Mouse (Mus musculus): ENCODE results near the gene Serping1. TPM values are rescaled to one million over a fixed set of nuclear protein-coding genes. Genes with fewer than 3 reads are reported as not detected.
A peak's percentile ranks its signal among the peaks of the same experiment; 100 is the strongest.

Gene Serping1
- polyA plus RNA-seq, 1 experiment from 2014 or later: 49.4 TPM

DNA sequence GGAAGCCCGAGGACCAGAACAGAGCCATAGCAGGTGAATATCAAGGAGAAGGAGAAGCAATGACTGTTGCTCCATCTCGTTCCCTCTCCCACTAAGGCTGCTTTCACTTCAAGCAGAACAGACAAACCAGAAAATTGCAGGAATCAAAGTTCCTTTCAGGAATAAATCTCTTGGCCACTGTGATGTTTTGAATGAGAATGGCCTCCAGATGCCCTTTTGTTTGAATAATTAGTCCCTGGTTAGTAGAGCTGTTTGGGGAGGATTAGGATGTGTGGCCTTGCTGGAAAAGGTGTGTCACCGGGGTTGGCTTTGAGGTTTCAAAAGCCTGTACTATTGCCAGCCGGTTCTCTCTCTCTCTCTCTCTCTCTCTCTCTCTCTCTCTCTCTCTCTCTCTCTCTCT, 12.9 kb downstream of the Serping1 start:
- no peak for TF ChIP-seq CTCF (IDR thresholded peaks at IDR 0.05; ENCODE audit: low read depth)
- 52% methylated on average over 4 of the region's 4 CpGs for WGBS
- no peak overlapping the region for H3K27ac ChIP-seq (ENCODE audit: low read depth, low read length)
- no peak overlapping the region for H3K4me3 ChIP-seq (ENCODE audit: low read depth, low read length)
- 0 out of 2 replicates have a peak, but pooled peaks cover 3% of the 10 kb centered on the region for H3K36me3 ChIP-seq (ENCODE audit: control insufficient read depth, insufficient read depth)
- no peaks in the 10 kb centered on the region for H3K4me1 ChIP-seq (replicated peaks; ENCODE audit: control insufficient read depth, insufficient read depth, low read length)
- H3K9me3 ChIP-seq (ENCODE audit: control insufficient read depth): no peaks in the 10 kb centered on the region
- ATAC-seq: no peak
- no peak overlapping the region for H3K4me2 ChIP-seq (replicated peaks; ENCODE audit: low read depth)
- H3K9ac ChIP-seq (ENCODE audit: low read depth, low read length): no peak overlapping the region
- H3K27me3 ChIP-seq (replicated peaks; ENCODE audit: control insufficient read depth, insufficient read depth, low read length): no peaks in the 10 kb centered on the region

GRCm38 (mm10) chr2:84761840-84762239, 13.4 kb downstream of the Serping1 start:
- H3K9me3 ChIP-seq (ENCODE audit: control insufficient read depth): no peaks in the 10 kb centered on the region
- WGBS: 63% methylated on average over 1 of the region's 1 CpGs
- 0 out of 2 replicates have a peak, but pooled peaks cover 3% of the 10 kb centered on the region for H3K36me3 ChIP-seq (ENCODE audit: control insufficient read depth, insufficient read depth)
- H3K4me1 ChIP-seq (replicated peaks; ENCODE audit: control insufficient read depth, insufficient read depth, low read length): no peaks in the 10 kb centered on the region
- H3K4me2 ChIP-seq (replicated peaks; ENCODE audit: low read depth): no peak overlapping the region
- H3K4me3 ChIP-seq (ENCODE audit: low read depth, low read length): no peak overlapping the region
- no peak for ATAC-seq
- H3K9ac ChIP-seq (ENCODE audit: low read depth, low read length): no peak overlapping the region
- no peak for TF ChIP-seq CTCF (IDR thresholded peaks at IDR 0.05; ENCODE audit: low read depth)
- no peaks in the 10 kb centered on the region for H3K27me3 ChIP-seq (replicated peaks; ENCODE audit: control insufficient read depth, insufficient read depth, low read length)
- H3K27ac ChIP-seq (ENCODE audit: low read depth, low read length): no peak overlapping the region

DNA sequence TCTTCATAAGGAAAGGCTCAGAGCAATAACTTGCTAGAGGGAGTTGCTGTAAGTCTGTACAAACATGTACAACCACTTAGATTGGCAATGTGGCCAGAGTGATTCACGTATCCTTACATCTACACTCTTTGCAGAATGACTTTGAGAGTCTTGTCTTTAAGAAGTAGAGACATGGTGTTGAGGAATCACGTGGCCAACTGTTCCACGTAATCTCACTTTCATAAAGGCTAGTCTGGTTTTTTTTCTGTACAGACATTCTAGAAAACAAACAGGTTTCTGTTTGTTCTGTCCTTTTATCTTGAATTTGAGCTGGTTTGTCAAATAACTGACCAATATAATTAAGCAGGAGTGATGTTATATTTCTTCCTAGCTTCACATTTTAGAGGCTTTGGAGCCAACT, 13.9 kb downstream of the Serping1 start:
- Histone ChIP-seq H3K4me2 (replicated peaks; ENCODE audit: low read depth) (no peak overlapping the region), H3K27me3 (replicated peaks; ENCODE audit: control insufficient read depth, insufficient read depth, low read length) (no peaks in the 10 kb centered on the region), H3K4me1 (replicated peaks; ENCODE audit: control insufficient read depth, insufficient read depth, low read length) (no peaks in the 10 kb centered on the region), H3K27ac (ENCODE audit: low read depth, low read length) (no peak overlapping the region), H3K36me3 (ENCODE audit: control insufficient read depth, insufficient read depth) (0 out of 2 replicates have a peak, but pooled peaks cover 3% of the 10 kb centered on the region), H3K4me3 (ENCODE audit: low read depth, low read length) (no peak overlapping the region), H3K9ac (ENCODE audit: low read depth, low read length) (no peak overlapping the region), H3K9me3 (ENCODE audit: control insufficient read depth) (no peaks in the 10 kb centered on the region)
- TF ChIP-seq CTCF (IDR thresholded peaks at IDR 0.05; ENCODE audit: low read depth): no peak
- WGBS: 63% methylated on average over 3 of the region's 3 CpGs
- no peak for ATAC-seq

GRCm38 (mm10) chr2:84760777-84761176, 14.5 kb downstream of the Serping1 start:
- Histone ChIP-seq H3K4me2 (replicated peaks; ENCODE audit: low read depth) (no peak overlapping the region), H3K9me3 (ENCODE audit: control insufficient read depth) (no peaks in the 10 kb centered on the region), H3K27me3 (replicated peaks; ENCODE audit: control insufficient read depth, insufficient read depth, low read length) (no peaks in the 10 kb centered on the region), H3K36me3 (ENCODE audit: control insufficient read depth, insufficient read depth) (0 out of 2 replicates have a peak, but pooled peaks cover 3% of the 10 kb centered on the region), H3K4me3 (ENCODE audit: low read depth, low read length) (no peak overlapping the region), H3K27ac (ENCODE audit: low read depth, low read length) (no peak overlapping the region), H3K9ac (ENCODE audit: low read depth, low read length) (no peak overlapping the region), H3K4me1 (replicated peaks; ENCODE audit: control insufficient read depth, insufficient read depth, low read length) (no peaks in the 10 kb centered on the region)
- no peak for TF ChIP-seq CTCF (IDR thresholded peaks at IDR 0.05; ENCODE audit: low read depth)
- ATAC-seq: no peak
- WGBS: 62% methylated on average over 8 of the region's 8 CpGs

- Histone ChIP-seq H3K9me3 (ENCODE audit: control insufficient read depth) (no peaks in the 10 kb centered on the region), H3K4me3 (ENCODE audit: low read depth, low read length) (no peak overlapping the region), H3K4me2 (replicated peaks; ENCODE audit: low read depth) (no peak overlapping the region), H3K4me1 (replicated peaks; ENCODE audit: control insufficient read depth, insufficient read depth, low read length) (no peaks in the 10 kb centered on the region), H3K36me3 (ENCODE audit: control insufficient read depth, insufficient read depth) (no peaks in the 10 kb centered on the region), H3K9ac (ENCODE audit: low read depth, low read length) (no peak overlapping the region), H3K27me3 (replicated peaks; ENCODE audit: control insufficient read depth, insufficient read depth, low read length) (no peaks in the 10 kb centered on the region), H3K27ac (ENCODE audit: low read depth, low read length) (no peak overlapping the region)
- no peak for ATAC-seq
- 2% methylated on average over 2 of the region's 2 CpGs for WGBS
- peak; percentile 90 for TF ChIP-seq CTCF (IDR thresholded peaks at IDR 0.05; ENCODE audit: low read depth)
Measured at GRCm38 (mm10) chr2:84758542-84759127, 16.6 kb downstream of the Serping1 start.

DNA sequence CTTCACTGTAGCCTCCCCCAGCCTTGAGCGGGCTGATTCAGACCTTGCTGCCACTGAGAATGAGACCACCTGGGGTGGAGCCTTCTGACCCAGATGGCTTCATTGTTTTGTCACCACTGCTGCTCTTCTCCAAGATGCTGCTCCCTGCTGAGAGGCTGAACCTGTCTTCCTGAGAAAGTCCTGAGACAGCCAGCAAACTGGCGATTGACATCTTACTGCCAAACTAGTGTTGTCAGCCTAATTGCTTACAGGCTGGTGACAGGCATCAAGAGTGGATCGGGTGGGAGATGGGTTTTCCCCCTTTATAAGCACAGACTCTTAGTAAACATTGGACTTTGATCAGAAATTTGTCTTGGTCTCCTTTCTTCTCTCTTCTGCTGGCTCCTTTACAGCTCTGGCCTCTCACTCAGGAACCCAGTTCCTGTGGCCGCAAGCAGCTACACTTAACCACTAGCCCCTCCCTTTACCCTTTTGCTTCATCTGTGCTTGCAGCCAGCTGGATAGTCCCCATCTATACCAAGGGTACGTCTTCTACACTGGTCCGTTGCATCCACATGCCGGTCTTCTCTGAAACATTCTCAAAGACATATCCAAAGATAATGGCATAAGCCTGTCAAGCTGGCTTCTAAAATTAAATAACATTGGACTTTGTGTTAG, 18.1 kb downstream of the Serping1 start:
- Histone ChIP-seq H3K4me2 (replicated peaks; ENCODE audit: low read depth) (no peak overlapping the region), H3K9me3 (ENCODE audit: control insufficient read depth) (no peaks in the 10 kb centered on the region), H3K27me3 (replicated peaks; ENCODE audit: control insufficient read depth, insufficient read depth, low read length) (no peaks in the 10 kb centered on the region), H3K27ac (ENCODE audit: low read depth, low read length) (no peak overlapping the region), H3K9ac (ENCODE audit: low read depth, low read length) (no peak overlapping the region), H3K4me1 (replicated peaks; ENCODE audit: control insufficient read depth, insufficient read depth, low read length) (no peaks in the 10 kb centered on the region), H3K4me3 (ENCODE audit: low read depth, low read length) (no peak overlapping the region), H3K36me3 (ENCODE audit: control insufficient read depth, insufficient read depth) (no peaks in the 10 kb centered on the region)
- TF ChIP-seq CTCF (IDR thresholded peaks at IDR 0.05; ENCODE audit: low read depth): no peak
- 57% methylated on average over 7 of the region's 7 CpGs for WGBS
- no peak for ATAC-seq

Data from intestine, postnatal 0 days (tissue).